Mouse (Mus musculus) erythroblast, embryonic 14.5 days (primary cell): Measurements from ENCODE around the gene Brf1.

Experiments used
- GATA1 ChIP-seq: IDR thresholded peaks from 2 replicates; pipeline ENCODE4 v1.6.1; 2012; ENCODE audit warnings: low read length, inconsistent platforms, mixed read lengths
- TAL1 ChIP-seq: IDR thresholded peaks from 3 replicates; pipeline ENCODE4 v1.6.1; 2012; ENCODE audit warnings: low read length, inconsistent platforms, mixed read lengths

DNA sequence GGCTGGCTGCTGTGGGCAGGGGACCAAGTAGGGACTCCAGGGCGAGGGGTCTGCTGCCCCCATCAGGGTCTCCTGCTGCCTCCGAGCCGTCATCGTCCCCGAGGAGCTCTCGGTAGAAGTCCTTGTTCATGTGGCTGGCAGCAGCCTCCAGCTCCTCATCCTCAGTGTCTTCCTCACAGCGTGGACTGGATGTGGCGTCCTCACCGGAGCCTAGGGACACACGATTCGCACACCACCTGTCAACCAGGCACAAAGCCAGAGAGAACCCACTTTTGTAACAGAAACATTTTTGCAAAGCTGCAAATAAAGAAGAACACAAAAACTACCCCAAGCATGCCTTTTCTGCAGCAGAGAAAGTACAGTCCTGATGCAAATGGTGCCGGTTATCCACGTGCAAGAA is 34.7 kb downstream of the Brf1 start:
- TF ChIP-seq GATA1 = no peak
- no peak for TF ChIP-seq TAL1
